Mouse (Mus musculus): Measurements from ENCODE around the gene Tcte1.
A peak's percentile ranks its signal among the peaks of the same experiment; 100 is the strongest.

Tcte1 gene

GRCm38 (mm10) chr17:45523263-45523662 lies at the start of gene Tcte1:
Gene Tcte1, plus strand, starts transcription at chr17:45523434.
- DNase-seq = no peak

- DNase-seq = peak; percentile 37
Observed at GRCm38 (mm10) chr17:45473667-45474066, 49.6 kb upstream of the Tcte1 start.

- DNase-seq = no peak
Observed at GRCm38 (mm10) chr17:45474146-45474545, 49.1 kb upstream of the Tcte1 start.

- peak; percentile 86 for DNase-seq
Observed at GRCm38 (mm10) chr17:45474669-45475465, 48.4 kb upstream of the Tcte1 start, which contains the start of gene Spats1. Gene Spats1, minus strand, starts transcription at chr17:45475415.

GRCm38 (mm10) chr17:45478234-45478825 lies 44.9 kb upstream of the Tcte1 start:
- DNase-seq = peak; percentile 89

GRCm38 (mm10) chr17:45480429-45480828 lies 42.8 kb upstream of the Tcte1 start:
- no peak for DNase-seq

GRCm38 (mm10) chr17:45485581-45485980 lies 37.7 kb upstream of the Tcte1 start:
- DNase-seq = no peak

GRCm38 (mm10) chr17:45487216-45487615 lies 36.0 kb upstream of the Tcte1 start:
- DNase-seq = no peak

- DNase-seq = no peak
Observed at GRCm38 (mm10) chr17:45488321-45489254, 34.6 kb upstream of the Tcte1 start.

GRCm38 (mm10) chr17:45489736-45490135 lies 33.5 kb upstream of the Tcte1 start:
- DNase-seq = no peak

GRCm38 (mm10) chr17:45490532-45491154 lies 32.6 kb upstream of the Tcte1 start:
- DNase-seq = no peak

GRCm38 (mm10) chr17:45495398-45495797 lies 27.8 kb upstream of the Tcte1 start:
- no peak for DNase-seq

- DNase-seq = no peak
Observed at GRCm38 (mm10) chr17:45498397-45498796, 24.8 kb upstream of the Tcte1 start.

- no peak for DNase-seq
Observed at GRCm38 (mm10) chr17:45499516-45499915, 23.7 kb upstream of the Tcte1 start.

- no peak for DNase-seq
Observed at GRCm38 (mm10) chr17:45500981-45501380, 22.3 kb upstream of the Tcte1 start.

- DNase-seq = no peak
Observed at GRCm38 (mm10) chr17:45502324-45502723, 20.9 kb upstream of the Tcte1 start.

GRCm38 (mm10) chr17:45503301-45503973 lies 19.8 kb upstream of the Tcte1 start:
- no peak for DNase-seq

GRCm38 (mm10) chr17:45505941-45506465 lies 17.2 kb upstream of the Tcte1 start:
- DNase-seq = peak; percentile 63

- peak; percentile 94 for DNase-seq
Observed at GRCm38 (mm10) chr17:45506700-45507189, 16.5 kb upstream of the Tcte1 start, which contains the start of gene Aars2. Gene Aars2, plus strand, starts transcription at chr17:45506841.

GRCm38 (mm10) chr17:45510871-45511270 lies 12.4 kb upstream of the Tcte1 start:
- peak; percentile 14 for DNase-seq

- DNase-seq = peak; percentile 13
Observed at GRCm38 (mm10) chr17:45511757-45512156, 11.5 kb upstream of the Tcte1 start.

Measured in cerebellum, adult 9-10 months (tissue).